Mouse (Mus musculus) CH12.LX (cell line): ENCODE data around the gene Gm8180.
"Not testable (repeated sequence)": the region's sequence is repeated elsewhere in the genome, so short reads cannot be mapped to it uniquely, and the experiment has no call there.

Experiments
- CHD2 ChIP-seq: IDR thresholded peaks from 2 replicates; pipeline ENCODE4 v1.6.1; 2011; ENCODE audit warnings: low read length, improper control_type of control experiment
- CTCF ChIP-seq, 2 experiments: IDR thresholded peaks in 1 of 2; conservative IDR thresholded peaks in 1 of 2; 2 replicates each; pipeline ENCODE4 v1.5.1; 2011 to 2012; ENCODE audit warnings: low read depth in 2 of 2, low read length in 2 of 2, improper control_type of control experiment in 1 of 2, inconsistent platforms in 1 of 2, mild to moderate bottlenecking in 1 of 2, moderate library complexity in 1 of 2
- EP300 ChIP-seq: IDR thresholded peaks from 2 replicates; pipeline ENCODE4 v1.6.1; 2011; ENCODE audit warnings: low read length, improper control_type of control experiment
- HCFC1 ChIP-seq: IDR thresholded peaks from 2 replicates; pipeline ENCODE4 v1.6.1; 2012; ENCODE audit warnings: low read depth, mild to moderate bottlenecking, inconsistent platforms, low read length, improper control_type of control experiment
- JUN ChIP-seq: IDR thresholded peaks from 2 replicates; pipeline ENCODE4 v1.6.1; 2011; ENCODE audit warnings: low read depth, mild to moderate bottlenecking, low read length, improper control_type of control experiment, moderate library complexity; ENCODE audit not compliant: insufficient read depth
- MAX ChIP-seq: IDR thresholded peaks from 2 replicates; pipeline ENCODE4 v1.6.1; 2011; ENCODE audit warnings: low read length, improper control_type of control experiment
- MAZ ChIP-seq: IDR thresholded peaks from 2 replicates; pipeline ENCODE4 v1.6.1; 2012; ENCODE audit warnings: low read depth, mild to moderate bottlenecking, inconsistent platforms, low read length, improper control_type of control experiment, moderate library complexity
- POLR2A ChIP-seq: IDR thresholded peaks from 2 replicates; pipeline ENCODE4 v1.6.1; 2011; ENCODE audit warnings: low read depth, mild to moderate bottlenecking, improper control_type of control experiment, low read length
- SIN3A ChIP-seq: IDR thresholded peaks from 2 replicates; pipeline ENCODE4 v1.6.1; 2012; ENCODE audit warnings: low read length, improper control_type of control experiment, inconsistent platforms
- TBP ChIP-seq: conservative IDR thresholded peaks from 2 replicates; pipeline ENCODE4 v1.6.1; 2011; ENCODE audit warnings: low read depth, low read length, improper control_type of control experiment
- USF1 ChIP-seq: IDR thresholded peaks from 2 replicates; pipeline ENCODE4 v1.6.1; 2014; ENCODE audit warnings: low read depth, mild to moderate bottlenecking, inconsistent platforms, low read length, improper control_type of control experiment
- ZC3H11A ChIP-seq: IDR thresholded peaks from 2 replicates; pipeline ENCODE4 v1.6.1; 2012; ENCODE audit warnings: low read depth, mild to moderate bottlenecking, inconsistent platforms, low read length, improper control_type of control experiment

- not testable (repeated sequence) for TF ChIP-seq TBP; SIN3A; CHD2; JUN; CTCF (conservative IDR thresholded peaks at IDR 0.05 in 1 of 2, IDR thresholded peaks at IDR 0.05 in 1 of 2; ENCODE audit: low read depth in 2 of 2, low read length in 2 of 2); MAX; HCFC1; ZC3H11A; MAZ; USF1; POLR2A; EP300
These were observed at the start of gene Gm8180 for GRCm38 (mm10) chr14:43784645-43785044.
